In genomic region chr8:84600311-84600907, GRCm38 (mm10) we compare ENCODE assay signal across 8 mouse cellular contexts.
DNase-seq lines count a peak whose midpoint lies in the region; ATAC-seq and TF ChIP-seq lines count a peak whose summit lies in the region.

No protein-coding gene starts in this region.

- H3K9ac ChIP-seq in lung, embryonic 14.5 days, result peak overlapping the region; percentile 40; the same call in 1 of the 2 replicates
- H3K9ac ChIP-seq in forebrain, embryonic 14.5 days (ENCODE audit: low read length), result peak overlapping the region; percentile 65
- peak overlapping the region; percentile 31; the same call in 1 of the 2 replicates for H3K9ac ChIP-seq in limb, embryonic 15.5 days
- peak overlapping the region; percentile 36 for H3K9ac ChIP-seq in stomach, embryonic 14.5 days (replicated peaks; ENCODE audit: low read depth, low read length)

- peaks cover 5% of the 10 kb centered on the region; the same call in 1 of the 2 replicates for H3K4me1 ChIP-seq in lung, embryonic 14.5 days (ENCODE audit: insufficient read depth)
- peaks cover 17% of the 10 kb centered on the region for H3K4me1 ChIP-seq in forebrain, embryonic 14.5 days (ENCODE audit: control insufficient read depth, insufficient read depth, low read length)
- peaks cover 20% of the 10 kb centered on the region for H3K4me1 ChIP-seq in limb, embryonic 15.5 days
- peaks cover 18% of the 10 kb centered on the region; the same call in 1 of the 2 replicates for H3K4me1 ChIP-seq in stomach, embryonic 14.5 days (ENCODE audit: control insufficient read depth, insufficient read depth, low read length)

- no peaks in the 10 kb centered on the region for H3K9me3 ChIP-seq in lung, embryonic 14.5 days (ENCODE audit: low read depth, low read length)
- H3K9me3 ChIP-seq in forebrain, embryonic 14.5 days (replicated peaks; ENCODE audit: control insufficient read depth, low read length), result no peaks in the 10 kb centered on the region
- no peaks in the 10 kb centered on the region for H3K9me3 ChIP-seq in limb, embryonic 15.5 days
- H3K9me3 ChIP-seq in stomach, embryonic 14.5 days (ENCODE audit: control insufficient read depth, low read depth, low read length), result no peaks in the 10 kb centered on the region

- peaks cover 12% of the 10 kb centered on the region for H3K27me3 ChIP-seq in lung, embryonic 14.5 days (ENCODE audit: insufficient read depth, low read length)
- H3K27me3 ChIP-seq in forebrain, embryonic 14.5 days (replicated peaks; ENCODE audit: control insufficient read depth, insufficient read depth, low read length), result no peaks in the 10 kb centered on the region; the same call in 1 of the 2 replicates
- H3K27me3 ChIP-seq in limb, embryonic 15.5 days, result peaks cover 11% of the 10 kb centered on the region
- no peaks in the 10 kb centered on the region for H3K27me3 ChIP-seq in stomach, embryonic 14.5 days (ENCODE audit: control insufficient read depth, insufficient read depth, low read length)

- H3K36me3 ChIP-seq in lung, embryonic 14.5 days (ENCODE audit: insufficient read depth), result no peaks in the 10 kb centered on the region
- peaks cover 3% of the 10 kb centered on the region; the same call in 1 of the 2 replicates for H3K36me3 ChIP-seq in forebrain, embryonic 14.5 days (ENCODE audit: control insufficient read depth, insufficient read depth, low read length)
- no peaks in the 10 kb centered on the region for H3K36me3 ChIP-seq in limb, embryonic 15.5 days
- H3K36me3 ChIP-seq in stomach, embryonic 14.5 days (ENCODE audit: control insufficient read depth, insufficient read depth, low read length), result no peaks in the 10 kb centered on the region

- H3K4me2 ChIP-seq in lung, embryonic 14.5 days, result peak overlapping the region; percentile 65
- H3K4me2 ChIP-seq in forebrain, embryonic 14.5 days (ENCODE audit: low read length), result peak overlapping the region; percentile 58
- peak overlapping the region; percentile 49 for H3K4me2 ChIP-seq in limb, embryonic 15.5 days
- H3K4me2 ChIP-seq in stomach, embryonic 14.5 days (replicated peaks; ENCODE audit: low read depth, low read length), result peak overlapping the region; percentile 66

- intact Hi-C loops in left cerebral cortex, postnatal 25 days (cut with DNase I), result no loop called here

- no peak for TF ChIP-seq CTCF in lung, embryonic 14.5 days (IDR thresholded peaks at IDR 0.05; ENCODE audit: low read depth)

- no peak for DNase-seq in lung, embryonic 14.5 days
- no peak for DNase-seq in lung, postnatal 14 days
- DNase-seq in forebrain, embryonic 14.5 days (ENCODE audit: low spot score), result no peak
- DNase-seq in layer of hippocampus, adult 9-10 months (ENCODE audit: low spot score), result no peak
- no peak for DNase-seq in left cerebral cortex, postnatal 25 days (ENCODE audit: low spot score in 2 of 2)
- DNase-seq in thymus, adult 18-20 months, result no peak

- WGBS in lung, embryonic 14.5 days, result 9% methylated on average over 26 of the region's 26 CpGs
- 5% methylated on average over 26 of the region's 26 CpGs for WGBS in forebrain, embryonic 14.5 days
- WGBS in limb, embryonic 15.5 days, result 13% methylated on average over 26 of the region's 26 CpGs
- WGBS in stomach, embryonic 14.5 days, result 9% methylated on average over 24 of the region's 26 CpGs

- H3K4me3 ChIP-seq in lung, embryonic 14.5 days (ENCODE audit: low read depth, low read length), result peak overlapping the region; percentile 37
- H3K4me3 ChIP-seq in forebrain, embryonic 14.5 days (ENCODE audit: low read depth, low read length), result peak overlapping the region; percentile 27
- peak overlapping the region; percentile 36 for H3K4me3 ChIP-seq in limb, embryonic 15.5 days
- peak overlapping the region; percentile 32; the same call in 1 of the 2 replicates for H3K4me3 ChIP-seq in stomach, embryonic 14.5 days (ENCODE audit: low read depth, low read length)

- ATAC-seq in lung, embryonic 14.5 days (ENCODE audit: insufficient read depth), result no peak
- ATAC-seq in forebrain, embryonic 14.5 days, result peak; percentile 59; the same call in 1 of the 2 replicates
- no peak for ATAC-seq in limb, embryonic 15.5 days (ENCODE audit: insufficient number of reproducible peaks, low FRiP score, low TSS enrichment, low read depth)
- no peak for ATAC-seq in stomach, embryonic 14.5 days (ENCODE audit: insufficient number of reproducible peaks, insufficient read depth, low FRiP score, low read depth)

- no peak overlapping the region for H3K27ac ChIP-seq in lung, embryonic 14.5 days (ENCODE audit: low read depth)
- peak overlapping the region; percentile 14; the same call in 1 of the 2 replicates for H3K27ac ChIP-seq in forebrain, embryonic 14.5 days (ENCODE audit: low read depth, low read length)
- no peak overlapping the region for H3K27ac ChIP-seq in limb, embryonic 15.5 days
- no peak overlapping the region for H3K27ac ChIP-seq in stomach, embryonic 14.5 days (ENCODE audit: low read length)
